Mouse (Mus musculus): Measurements from ENCODE around the gene Gm20388. TPM values are rescaled to one million over a fixed set of nuclear protein-coding genes. Genes with fewer than 3 reads are reported as not detected.
A peak's percentile ranks its signal among the peaks of the same experiment; 100 is the strongest.

The Gm20388 gene
- total RNA-seq, 1 experiment from 2014 or later = 10.0 TPM

- no peak for ATAC-seq (replicated peaks; ENCODE audit: insufficient number of reproducible peaks, low FRiP score, low TSS enrichment, poor library complexity, severe bottlenecking)
Measured at GRCm38 (mm10) chr8:121932026-121932667, 2021.5 kb downstream of the Gm20388 start.

DNA sequence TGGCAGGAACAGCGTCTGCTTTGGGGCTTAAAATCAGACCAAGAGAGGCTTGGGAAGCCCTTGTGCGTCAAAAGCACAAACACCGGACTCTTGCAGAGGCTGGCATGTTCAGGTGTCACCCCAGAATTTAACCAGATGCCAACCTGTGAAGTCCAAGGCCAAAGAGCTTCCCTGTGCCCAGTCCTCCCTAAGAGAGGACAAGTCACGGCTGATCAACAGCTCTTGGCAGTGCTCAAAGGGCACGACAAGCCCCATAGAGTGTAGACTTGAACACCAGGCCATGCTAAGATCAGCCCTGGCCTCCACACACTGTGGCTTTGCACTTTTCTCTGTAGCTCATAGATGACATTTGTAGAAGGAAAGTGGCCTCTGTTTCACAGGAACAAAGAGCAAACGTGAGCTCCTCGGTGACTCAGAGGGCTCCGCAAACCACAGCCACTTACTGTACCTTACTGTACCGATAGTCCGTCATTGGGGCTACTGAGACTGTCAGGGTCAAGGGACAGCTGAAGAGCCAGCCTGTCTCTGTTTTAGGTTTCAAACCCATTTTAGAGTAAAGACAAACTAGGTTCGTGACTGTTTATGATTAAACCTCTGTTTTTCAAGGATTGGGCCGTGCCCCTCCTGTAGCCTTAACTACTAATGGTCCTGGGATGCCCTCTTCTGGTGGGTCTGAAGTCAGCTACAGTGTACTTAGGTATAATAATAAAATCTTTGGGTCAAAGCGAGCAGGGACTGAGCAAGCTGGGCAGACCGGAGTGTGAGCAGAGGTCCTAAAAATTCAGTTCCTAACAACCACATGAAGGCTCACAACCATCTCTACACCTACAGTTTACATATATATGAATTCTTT lies 2022.3 kb downstream of the Gm20388 start:
- ATAC-seq (replicated peaks; ENCODE audit: insufficient number of reproducible peaks, low FRiP score, low TSS enrichment, poor library complexity, severe bottlenecking) = no peak

- no peak for ATAC-seq (replicated peaks; ENCODE audit: insufficient number of reproducible peaks, low FRiP score, low TSS enrichment, poor library complexity, severe bottlenecking)
Measured at GRCm38 (mm10) chr8:121934506-121934905, 2023.9 kb downstream of the Gm20388 start.

- no peak for ATAC-seq (replicated peaks; ENCODE audit: insufficient number of reproducible peaks, low FRiP score, low TSS enrichment, poor library complexity, severe bottlenecking)
Measured at GRCm38 (mm10) chr8:121934923-121935322, 2024.3 kb downstream of the Gm20388 start.

GRCm38 (mm10) chr8:121935341-121936294 lies 2025.0 kb downstream of the Gm20388 start:
- ATAC-seq (replicated peaks; ENCODE audit: insufficient number of reproducible peaks, low FRiP score, low TSS enrichment, poor library complexity, severe bottlenecking) = no peak

DNA sequence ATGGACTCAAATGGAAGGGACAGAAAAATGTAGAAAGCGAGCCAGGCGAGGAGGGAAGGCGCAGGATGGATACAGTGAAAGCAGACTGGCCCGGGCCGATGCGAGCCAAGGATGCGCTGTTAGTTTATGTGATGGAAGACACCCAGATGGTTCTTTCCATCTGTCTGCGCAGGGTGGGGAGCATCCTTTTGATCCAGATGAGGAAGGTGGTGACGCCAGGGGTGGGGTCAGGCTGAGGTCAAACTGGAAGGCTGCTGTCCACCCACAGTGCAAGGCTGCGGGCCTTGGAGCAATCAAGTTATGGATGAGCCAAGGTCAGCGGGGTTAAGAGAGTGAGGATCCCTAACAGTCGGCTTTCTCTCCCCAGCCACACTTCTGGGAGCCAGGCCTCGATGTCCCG lies 2025.8 kb downstream of the Gm20388 start:
- ATAC-seq (replicated peaks; ENCODE audit: insufficient number of reproducible peaks, low FRiP score, low TSS enrichment, poor library complexity, severe bottlenecking) = no peak

DNA sequence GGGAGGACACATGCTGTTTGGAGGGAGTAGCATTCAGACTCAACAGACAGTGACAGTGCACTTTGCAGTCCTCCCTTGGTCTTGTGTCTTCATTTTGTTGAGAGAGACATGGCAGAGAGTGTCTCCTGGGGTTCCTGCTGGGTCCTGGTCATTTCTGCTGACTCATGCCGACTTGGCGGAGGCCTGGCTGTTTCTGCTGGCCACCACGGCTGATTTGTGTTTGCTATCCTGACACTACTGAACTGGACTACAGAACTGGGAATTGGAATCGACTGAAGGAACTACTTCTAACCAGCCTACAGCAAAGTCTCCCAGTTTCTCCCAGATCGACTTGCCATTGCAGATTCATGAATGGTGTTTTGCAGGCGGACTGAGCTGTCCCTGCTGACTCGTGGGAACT lies 2028.1 kb downstream of the Gm20388 start:
- ATAC-seq (replicated peaks; ENCODE audit: insufficient number of reproducible peaks, low FRiP score, low TSS enrichment, poor library complexity, severe bottlenecking) = no peak

GRCm38 (mm10) chr8:121943057-121943540 lies 2032.5 kb downstream of the Gm20388 start:
- no peak for ATAC-seq (replicated peaks; ENCODE audit: insufficient number of reproducible peaks, low FRiP score, low TSS enrichment, poor library complexity, severe bottlenecking)

DNA sequence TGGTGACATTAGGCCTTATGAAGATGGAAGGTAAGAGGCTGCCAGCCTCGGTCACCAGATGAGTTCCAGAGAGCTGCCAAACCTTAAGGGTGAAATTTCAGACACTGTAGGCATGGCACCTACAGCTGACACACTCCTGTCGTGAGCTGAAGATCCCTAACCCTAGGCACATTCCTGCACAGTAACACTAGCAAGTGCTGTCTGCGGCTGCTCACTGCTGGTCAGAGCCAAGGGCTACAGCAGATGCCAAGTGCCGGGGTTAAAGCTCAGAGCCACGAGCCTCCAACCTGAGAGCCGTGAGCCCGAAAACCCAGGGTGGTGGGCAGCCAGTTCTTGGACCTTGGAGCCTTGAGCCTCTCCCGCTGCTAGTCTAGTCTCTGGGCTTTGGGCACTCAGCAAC lies 2033.1 kb downstream of the Gm20388 start:
- ATAC-seq (replicated peaks; ENCODE audit: insufficient number of reproducible peaks, low FRiP score, low TSS enrichment, poor library complexity, severe bottlenecking) = no peak

DNA sequence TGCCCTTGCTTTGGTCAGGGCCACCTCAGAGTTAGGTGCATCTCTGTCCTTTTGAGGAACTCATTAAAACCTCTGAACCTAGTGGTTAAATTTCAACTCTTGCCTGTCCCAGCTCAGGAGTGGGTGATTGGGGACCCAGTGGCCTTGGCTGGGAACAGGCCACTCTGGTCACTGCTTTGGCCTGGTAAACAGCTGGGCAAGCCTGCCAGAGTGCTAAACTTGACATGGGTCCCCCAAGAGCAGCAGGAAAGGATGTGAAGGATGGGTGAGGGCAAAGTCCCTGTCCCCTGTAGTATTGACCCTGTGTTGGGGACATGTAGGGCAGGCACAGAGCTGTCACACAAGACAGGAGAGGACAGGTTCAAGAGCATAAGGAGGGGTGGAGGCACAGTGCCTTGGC lies 2034.2 kb downstream of the Gm20388 start, which contains the start of gene Car5a:
Gene Car5a (minus strand): TSS at position 74 of the 400 bp plus-strand sequence.
- ATAC-seq (replicated peaks; ENCODE audit: insufficient number of reproducible peaks, low FRiP score, low TSS enrichment, poor library complexity, severe bottlenecking) = no peak

DNA sequence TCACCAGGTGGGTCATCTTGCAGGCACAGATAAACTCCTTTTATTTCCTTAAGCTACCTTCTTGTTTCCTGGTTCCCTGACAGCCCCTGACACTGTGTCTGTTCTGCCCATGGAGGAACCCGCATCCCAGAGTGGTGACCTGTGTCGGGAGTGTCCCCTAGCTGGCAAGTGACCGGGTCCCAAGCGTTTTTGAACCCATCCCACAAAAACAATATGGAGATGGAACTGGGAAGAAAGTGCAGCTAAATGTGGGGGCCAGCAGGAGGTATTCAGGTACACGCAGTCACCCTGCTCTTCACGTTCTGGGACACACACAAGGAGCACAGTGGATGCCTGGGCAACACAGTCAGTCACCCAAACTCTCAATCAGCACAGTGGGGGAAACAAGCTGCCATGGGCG lies 2035.7 kb downstream of the Gm20388 start:
- ATAC-seq (replicated peaks; ENCODE audit: insufficient number of reproducible peaks, low FRiP score, low TSS enrichment, poor library complexity, severe bottlenecking) = no peak

- ATAC-seq (replicated peaks; ENCODE audit: insufficient number of reproducible peaks, low FRiP score, low TSS enrichment, poor library complexity, severe bottlenecking) = no peak
Measured at GRCm38 (mm10) chr8:121947047-121947752, 2036.6 kb downstream of the Gm20388 start.

- ATAC-seq (replicated peaks; ENCODE audit: insufficient number of reproducible peaks, low FRiP score, low TSS enrichment, poor library complexity, severe bottlenecking) = 0 out of 2 replicates have a peak, but pooled peaks have one; percentile 18
Measured at GRCm38 (mm10) chr8:121947753-121948141, 2037.1 kb downstream of the Gm20388 start.

- no peak for ATAC-seq (replicated peaks; ENCODE audit: insufficient number of reproducible peaks, low FRiP score, low TSS enrichment, poor library complexity, severe bottlenecking)
Measured at GRCm38 (mm10) chr8:121948321-121949145, 2037.9 kb downstream of the Gm20388 start.

DNA sequence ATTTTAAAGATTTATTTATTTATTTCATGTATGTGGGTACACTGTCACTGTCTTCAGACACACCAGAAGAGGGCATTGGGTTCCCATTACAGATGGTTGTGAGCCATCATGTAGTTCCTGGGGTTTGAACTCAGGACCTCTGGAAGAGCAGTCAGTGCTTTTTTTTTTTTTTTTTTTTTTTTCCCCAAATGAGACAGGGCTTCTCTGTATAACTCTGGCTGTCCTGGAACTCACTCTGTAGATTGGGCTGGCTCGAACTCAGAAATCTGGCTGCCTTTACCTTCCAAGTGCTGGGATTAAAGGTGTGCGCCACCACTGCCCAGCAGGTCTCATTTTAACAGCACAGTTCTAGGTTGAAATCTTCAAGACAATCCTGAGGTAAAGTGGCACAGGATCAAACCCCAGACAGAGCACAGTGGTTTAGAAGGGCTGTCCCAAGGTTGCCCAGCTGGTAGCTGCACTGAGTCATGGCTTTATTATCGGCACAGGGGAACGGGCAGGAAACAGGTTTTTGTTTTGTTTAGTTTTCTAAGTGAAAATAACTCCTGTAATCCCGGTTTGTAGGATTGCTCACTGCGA lies 2038.7 kb downstream of the Gm20388 start, which contains the start of gene Banp:
Gene Banp (plus strand): TSS at position 529 of the 579 bp plus-strand sequence.
- ATAC-seq (replicated peaks; ENCODE audit: insufficient number of reproducible peaks, low FRiP score, low TSS enrichment, poor library complexity, severe bottlenecking) = no peak

- peak; percentile 90 for ATAC-seq (replicated peaks; ENCODE audit: insufficient number of reproducible peaks, low FRiP score, low TSS enrichment, poor library complexity, severe bottlenecking)
Measured at GRCm38 (mm10) chr8:121949941-121950748, 2039.5 kb downstream of the Gm20388 start.

Data from monocyte, adult 5-6 weeks (primary cell).